Mouse (Mus musculus) lung, adult 2 months (tissue): ENCODE measurements at regions not wholly inside any gene's neighbourhood (a gene's known extent, or its start where the extent isn't known, plus 50 kb on each side); places are given as distances from the start of the nearest gene placed in this dataset.

Source experiments
- CTCF ChIP-seq: fragments of 200-500 bp; IDR thresholded peaks from 2 replicates; pipeline ENCODE4 v1.5.1; 2011; ENCODE audit warnings: mild to moderate bottlenecking, low read length, control low read depth; ENCODE audit not compliant: insufficient read depth
- POLR2A ChIP-seq: fragments of 200-500 bp; IDR thresholded peaks from 2 replicates; pipeline ENCODE4 v1.6.1; 2011; ENCODE audit warnings: low read depth, mild to moderate bottlenecking, control low read depth, low read length, borderline replicate concordance; ENCODE audit errors: extremely low read depth

DNA sequence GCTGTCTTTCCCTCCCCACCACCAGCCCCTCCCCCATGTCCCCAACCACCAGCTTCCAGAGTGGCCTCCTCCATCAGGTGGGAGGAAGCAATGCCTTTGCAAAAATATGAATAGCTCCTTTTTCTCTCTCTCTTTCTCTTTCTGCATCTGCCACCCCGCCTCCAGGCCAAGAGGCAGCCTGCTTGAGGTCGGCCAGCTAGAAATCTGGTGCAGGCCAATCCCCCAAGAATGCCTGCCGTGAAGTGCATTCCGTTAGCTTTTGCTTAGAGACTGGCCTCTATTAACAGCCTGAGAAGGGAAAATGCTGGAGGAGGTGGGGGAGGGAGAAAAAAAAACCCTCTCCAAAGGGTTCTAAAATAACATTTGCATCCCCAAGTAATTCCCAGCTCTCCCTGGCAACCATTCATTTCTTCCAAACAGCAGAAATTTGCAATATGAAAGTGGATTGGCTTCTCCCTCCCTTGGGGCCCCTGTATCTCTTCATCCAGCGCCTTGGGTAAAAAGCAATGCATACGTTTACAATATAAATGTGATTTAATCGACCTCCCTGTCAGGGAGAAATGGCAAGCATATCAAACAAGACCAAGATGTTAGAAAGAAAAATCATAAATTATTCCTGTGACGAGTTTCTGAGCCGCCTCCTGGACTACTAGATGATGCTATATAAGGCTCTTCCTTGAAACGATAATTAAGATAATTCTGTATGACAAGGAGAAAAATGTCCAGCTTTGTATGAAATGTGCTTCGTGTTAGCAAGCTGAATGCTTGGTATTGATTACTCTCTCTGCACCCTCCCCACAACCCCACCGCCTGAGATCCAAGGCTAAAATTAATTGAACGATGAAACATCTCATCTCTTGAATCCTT is 339.8 kb downstream of the Rps24 start:
- TF ChIP-seq CTCF (no peak), POLR2A (no peak)
